27 mouse cellular contexts compared by ENCODE assay signal in genomic region chr13:93672371-93672770, GRCm38 (mm10). TPM values are rescaled to one million over a fixed set of nuclear protein-coding genes. Genes with fewer than 3 reads are reported as not detected.
A peak's percentile ranks its signal among the peaks of the same experiment; 100 is the strongest.
DNase-seq lines count a peak whose midpoint lies in the region; ATAC-seq lines count a peak whose summit lies in the region.
"Had no signal": no experiment of that assay in that cellular context is flagged by ENCODE, and none has a peak within 500 bp of the region (broad histone marks: within the 10 kb centered on the region; RNA-seq: fewer than 3 reads in every experiment).

No protein-coding gene starts in this region.

- H3K9me3 ChIP-seq in liver, embryonic 16.5 days (replicated peaks; ENCODE audit: control insufficient read depth, low read length): no peaks in the 10 kb centered on the region
- H3K9me3 ChIP-seq: forebrain, embryonic 13.5 days; hindbrain, embryonic 15.5 days; limb, embryonic 13.5 days; lung, embryonic 15.5 days; midbrain, embryonic 13.5 days had no signal

- WGBS in liver, embryonic 16.5 days (ENCODE audit: insufficient replicate concordance): 58% methylated on average over 4 of the region's 4 CpGs

- H3K4me1 ChIP-seq in liver, embryonic 16.5 days (ENCODE audit: control insufficient read depth, low read depth, low read length): no peaks in the 10 kb centered on the region
- H3K4me1 ChIP-seq: megakaryocyte, embryonic 14.5 days had no signal

- peak; percentile 80 for ATAC-seq in liver, embryonic 16.5 days (ENCODE audit: low read depth)
- ATAC-seq: activated CD4-positive, CD25-positive, alpha-beta regulatory T cell, adult 4 months; forebrain, embryonic 13.5 days; midbrain, embryonic 13.5 days had no signal

- H3K27ac ChIP-seq in liver, embryonic 16.5 days (ENCODE audit: low read length): peak overlapping the region; percentile 84
- H3K27ac ChIP-seq: forebrain, embryonic 13.5 days; hindbrain, embryonic 15.5 days; layer of hippocampus, adult 2 months; limb, embryonic 13.5 days; lung, embryonic 15.5 days; midbrain, embryonic 13.5 days had no signal

- no peaks in the 10 kb centered on the region; the same call in 1 of the 2 replicates for H3K36me3 ChIP-seq in liver, embryonic 16.5 days (ENCODE audit: control insufficient read depth, insufficient read depth)
- H3K36me3 ChIP-seq: hindbrain, embryonic 15.5 days; limb, embryonic 13.5 days; lung, embryonic 15.5 days; midbrain, embryonic 13.5 days had no signal

- DNase-seq in kidney, adult 8-10 months: peak; percentile 70 to 80
- peak; percentile 88 for DNase-seq in kidney, adult 9 months
- peak; percentile 7 to 39 for DNase-seq in kidney, postnatal 4 days
- DNase-seq in cerebellum, adult 18-20 months: no peak
- DNase-seq in thymus, postnatal 25 days: no peak
- DNase-seq in embryo, embryonic 9.5 days (ENCODE audit: extremely low spot score): no peak
- DNase-seq: adrenal gland, postnatal 10 days; cerebellum, adult 2 months; cerebellum, postnatal 36 days; embryo, embryonic 11 days; gastrocnemius, postnatal 36 days; layer of hippocampus, postnatal 36 days; lung, postnatal 36 days had no signal

- no peak overlapping the region for H3K9ac ChIP-seq in liver, embryonic 16.5 days (ENCODE audit: low read depth, low read length)
- H3K9ac ChIP-seq: forebrain, embryonic 13.5 days; hindbrain, embryonic 15.5 days; limb, embryonic 13.5 days; lung, embryonic 15.5 days; midbrain, embryonic 13.5 days had no signal

- H3K4me2 ChIP-seq in liver, embryonic 16.5 days (ENCODE audit: low read depth, low read length): peak overlapping the region; percentile 39
- H3K4me2 ChIP-seq: forebrain, embryonic 13.5 days; hindbrain, embryonic 15.5 days; limb, embryonic 13.5 days; lung, embryonic 15.5 days; midbrain, embryonic 13.5 days had no signal

- peaks cover 3% of the 10 kb centered on the region; the same call in 1 of the 2 replicates for H3K27me3 ChIP-seq in liver, embryonic 16.5 days (ENCODE audit: control insufficient read depth, insufficient read depth, low read depth, low read length)

- peak overlapping the region; percentile 21 for H3K4me3 ChIP-seq in liver, embryonic 16.5 days (ENCODE audit: low read depth, low read length)
- H3K4me3 ChIP-seq: forebrain, embryonic 13.5 days; hindbrain, embryonic 15.5 days; layer of hippocampus, adult 2 months; limb, embryonic 13.5 days; lung, embryonic 15.5 days; megakaryocyte, embryonic 14.5 days; midbrain, embryonic 13.5 days had no signal

RNA-seq across cellular contexts. Expression of gene Bhmt2, which starts 1.7 kb away (rescaled TPM):
- 47.9 and 50.2 TPM in 2 replicates for polyA plus RNA-seq in liver, embryonic 16.5 days (2015; fragmentation: Nextera tagmentation; extraction: Ambion mirVana)
- polyA plus RNA-seq: C2C12; embryonic facial prominence, embryonic 14.5 days; forebrain, embryonic 13.5 days; heart, embryonic 14.5 days; lung, embryonic 15.5 days; thymus, postnatal 0 days had no signal

RNA-seq across cellular contexts. Expression of gene Dmgdh, which starts 1.9 kb away (rescaled TPM):
- 20.7 and 24.3 TPM in 2 replicates for polyA plus RNA-seq in liver, embryonic 16.5 days (2015; fragmentation: Nextera tagmentation; extraction: Ambion mirVana)
- polyA plus RNA-seq: activated CD4-positive, CD25-positive, alpha-beta regulatory T cell, adult 4 months; C2C12; limb, embryonic 13.5 days; lung, embryonic 15.5 days; thymus, postnatal 0 days had no signal

RNA-seq across cellular contexts. Expression of gene Bhmt, which starts 34.6 kb away (rescaled TPM):
- 188 and 196 TPM in 2 replicates for polyA plus RNA-seq in liver, embryonic 16.5 days (2015; fragmentation: Nextera tagmentation; extraction: Ambion mirVana)
- polyA plus RNA-seq: C2C12; cerebellum, adult 2 months; embryonic facial prominence, embryonic 14.5 days; heart, embryonic 14.5 days; intestine, embryonic 14.5 days; limb, embryonic 13.5 days had no signal

Comparison
In these comparisons a context has a peak if more than half of its experiments do, and no peak if none do; other contexts are left out.
1. DNase-seq: peak in kidney, adult 8-10 months (2 of 2), kidney, adult 9 months (single experiment) and kidney, postnatal 4 days (2 of 2); none in cerebellum, adult 18-20 months (0 of 2), thymus, postnatal 25 days (single experiment) and embryo, embryonic 9.5 days (single experiment).